Mouse (Mus musculus) ovary, postnatal 10 days (tissue): ENCODE measurements around the gene Mthfd2.
A peak's percentile ranks its signal among the peaks of the same experiment; 100 is the strongest.

Source experiments
- DNase-seq: peaks from one replicate; pipeline ENCODE4 v3.0.0; 2022; ENCODE audit warnings: low spot score

Mthfd2 gene

GRCm38 (mm10) chr6:83341387-83341786 is 15.7 kb upstream of the Mthfd2 start:
- DNase-seq: no peak

GRCm38 (mm10) chr6:83327591-83328190 is 2.0 kb upstream of the Mthfd2 start:
- no peak for DNase-seq

- DNase-seq: no peak
Measured at GRCm38 (mm10) chr6:83326761-83327160, 1.1 kb upstream of the Mthfd2 start.

GRCm38 (mm10) chr6:83326394-83326736 is 657 bp upstream of the Mthfd2 start:
- no peak for DNase-seq

GRCm38 (mm10) chr6:83323652-83324419 is 1.9 kb downstream of the Mthfd2 start:
- no peak for DNase-seq

GRCm38 (mm10) chr6:83322794-83323193 is 2.9 kb downstream of the Mthfd2 start:
- DNase-seq: no peak

GRCm38 (mm10) chr6:83321927-83322326 is 3.8 kb downstream of the Mthfd2 start:
- no peak for DNase-seq

GRCm38 (mm10) chr6:83317108-83317741 is 8.5 kb downstream of the Mthfd2 start:
- DNase-seq: peak; percentile 77

GRCm38 (mm10) chr6:83316022-83316421 is 9.7 kb downstream of the Mthfd2 start:
- DNase-seq: no peak

GRCm38 (mm10) chr6:83315293-83315692 is 10.4 kb downstream of the Mthfd2 start:
- DNase-seq: no peak

GRCm38 (mm10) chr6:83312514-83312913 is 13.2 kb downstream of the Mthfd2 start:
- DNase-seq: no peak

GRCm38 (mm10) chr6:83312021-83312420 is 13.7 kb downstream of the Mthfd2 start:
- DNase-seq: no peak

- DNase-seq: no peak
Measured at GRCm38 (mm10) chr6:83311206-83311605, 14.5 kb downstream of the Mthfd2 start.

- DNase-seq: no peak
Measured at GRCm38 (mm10) chr6:83309017-83309416, 16.7 kb downstream of the Mthfd2 start.

- no peak for DNase-seq
Measured at GRCm38 (mm10) chr6:83302264-83302663, 23.4 kb downstream of the Mthfd2 start.

GRCm38 (mm10) chr6:83301294-83301693 is 24.4 kb downstream of the Mthfd2 start:
- no peak for DNase-seq

- no peak for DNase-seq
Measured at GRCm38 (mm10) chr6:83300447-83301229, 25.1 kb downstream of the Mthfd2 start.

GRCm38 (mm10) chr6:83280256-83280955 is 45.3 kb downstream of the Mthfd2 start:
- no peak for DNase-seq

GRCm38 (mm10) chr6:83278881-83279280 is 46.8 kb downstream of the Mthfd2 start:
- DNase-seq: no peak

- no peak for DNase-seq
Measured at GRCm38 (mm10) chr6:83277151-83277550, 48.6 kb downstream of the Mthfd2 start.

- no peak for DNase-seq
Measured at GRCm38 (mm10) chr6:83273733-83274132, 52.0 kb downstream of the Mthfd2 start.
